Mouse (Mus musculus) midbrain, embryonic 11.5 days (tissue): ENCODE results near the gene Fbxl2. TPM values are rescaled to one million over a fixed set of nuclear protein-coding genes. Genes with fewer than 3 reads are reported as not detected.

Experiments
- ATAC-seq: fragments of 200-750 bp; cut with Nextera tagmentation; 2 replicates; pipeline ENCODE4 v1.8.0; 2017; ENCODE audit warnings: moderate TSS enrichment, moderate library complexity; ENCODE audit not compliant: low FRiP score
- DNase-seq: peaks from one replicate; pipeline ENCODE4 v3.0.0; 2015; ENCODE audit warnings: low spot score; ENCODE audit errors: missing footprints
- H3K27ac ChIP-seq: fragments of 300-500 bp; sonication (generic); 2 replicates; pipeline ENCODE4 v1.5.1; 2014; ENCODE audit warnings: low read depth, low read length
- H3K27me3 ChIP-seq: fragments of 300-500 bp; sonication (generic); 2 replicates; pipeline ENCODE4 v1.6.1; 2014; ENCODE audit warnings: mild to moderate bottlenecking, low read length, moderate library complexity, mixed read lengths; ENCODE audit not compliant: control insufficient read depth, insufficient read depth
- H3K36me3 ChIP-seq: fragments of 300-500 bp; sonication (generic); 2 replicates; pipeline ENCODE4 v1.6.1; 2014; ENCODE audit warnings: mild to moderate bottlenecking, low read length, moderate library complexity, mixed read lengths; ENCODE audit not compliant: control insufficient read depth, insufficient read depth
- H3K4me1 ChIP-seq: fragments of 300-500 bp; sonication (generic); 2 replicates; pipeline ENCODE4 v1.6.1; 2014; ENCODE audit warnings: low read length; ENCODE audit not compliant: control insufficient read depth, insufficient read depth
- H3K4me2 ChIP-seq: fragments of 300-500 bp; sonication (generic); 2 replicates; pipeline ENCODE4 v1.6.1; 2014; ENCODE audit warnings: mild to moderate bottlenecking, moderate library complexity
- H3K4me3 ChIP-seq: fragments of 300-500 bp; sonication (generic); 2 replicates; pipeline ENCODE4 v1.5.1; 2014; ENCODE audit warnings: low read depth, low read length
- H3K9ac ChIP-seq: fragments of 300-500 bp; sonication (generic); 2 replicates; pipeline ENCODE4 v1.6.1; 2014; ENCODE audit warnings: low read length
- H3K9me3 ChIP-seq: fragments of 300-500 bp; sonication (generic); 2 replicates; pipeline ENCODE4 v1.6.1; 2016; ENCODE audit warnings: low read length; ENCODE audit not compliant: control insufficient read depth
- WGBS: fragments of 180-500 bp; shearing (Covaris S2); extraction: QIAGEN DNeasy Blood & Tissue Kit; methylation state at CpG from one replicate; pipeline ENCODE4 v1.1.7; 2014; 5-methylcytosine and 5-hydroxymethylcytosine counted together
- polyA plus RNA-seq: library from polyadenylated mRNA; unstranded; fragments of >200 nt; fragmentation: Nextera tagmentation; extraction: Ambion mirVana; gene quantifications from 2 replicates; pipeline ENCODE4 v1.2.1, GENCODE M21; 2014

Fbxl2 gene
- polyA plus RNA-seq, 1 experiment from 2014 or later: 7.9 TPM

GRCm38 (mm10) chr9:113981099-113981880 lies 64.7 kb downstream of the Fbxl2 start:
- Histone ChIP-seq H3K4me2 (no peak overlapping the region), H3K9me3 (no peaks in the 10 kb centered on the region), H3K4me3 (no peak overlapping the region), H3K9ac (no peak overlapping the region), H3K27ac (no peak overlapping the region), H3K4me1 (no peaks in the 10 kb centered on the region), H3K36me3 (no peaks in the 10 kb centered on the region; the same call in none of the 2 replicates), H3K27me3 (no peaks in the 10 kb centered on the region)
- 77% methylated on average over 16 of the region's 16 CpGs for WGBS
- ATAC-seq (peak; percentile 65; the same call in 1 of the 2 replicates), DNase-seq (no peak)

GRCm38 (mm10) chr9:113979356-113979755 lies 66.6 kb downstream of the Fbxl2 start:
- ATAC-seq: no peak
- no peak for DNase-seq
- H3K4me3 ChIP-seq: no peak overlapping the region
- peaks cover 4% of the 10 kb centered on the region for H3K36me3 ChIP-seq
- H3K27ac ChIP-seq: no peak overlapping the region
- H3K4me2 ChIP-seq: no peak overlapping the region
- WGBS: 95% methylated on average over 13 of the region's 13 CpGs
- no peaks in the 10 kb centered on the region for H3K9me3 ChIP-seq
- no peaks in the 10 kb centered on the region for H3K27me3 ChIP-seq
- H3K4me1 ChIP-seq: no peaks in the 10 kb centered on the region
- no peak overlapping the region for H3K9ac ChIP-seq

GRCm38 (mm10) chr9:113978656-113979055 lies 67.3 kb downstream of the Fbxl2 start:
- Histone ChIP-seq H3K4me3 (no peak overlapping the region), H3K36me3 (peaks cover 5% of the 10 kb centered on the region), H3K9me3 (no peaks in the 10 kb centered on the region), H3K9ac (no peak overlapping the region), H3K27me3 (no peaks in the 10 kb centered on the region), H3K4me1 (no peaks in the 10 kb centered on the region), H3K27ac (no peak overlapping the region), H3K4me2 (no peak overlapping the region)
- no peak for ATAC-seq
- 87% methylated on average over 7 of the region's 7 CpGs for WGBS
- DNase-seq: no peak

- Histone ChIP-seq H3K27me3 (no peaks in the 10 kb centered on the region), H3K36me3 (peaks cover 6% of the 10 kb centered on the region), H3K9ac (no peak overlapping the region), H3K27ac (no peak overlapping the region), H3K4me3 (no peak overlapping the region), H3K4me1 (no peaks in the 10 kb centered on the region), H3K9me3 (no peaks in the 10 kb centered on the region), H3K4me2 (no peak overlapping the region)
- no peak for DNase-seq
- ATAC-seq: no peak
- 85% methylated on average over 11 of the region's 11 CpGs for WGBS
These were observed 68.7 kb downstream of the Fbxl2 start for GRCm38 (mm10) chr9:113977225-113977840.

- DNase-seq (no peak), ATAC-seq (no peak)
- WGBS: 96% methylated on average over 10 of the region's 10 CpGs
- Histone ChIP-seq H3K27me3 (no peaks in the 10 kb centered on the region), H3K9ac (no peak overlapping the region), H3K4me2 (no peak overlapping the region), H3K4me3 (no peak overlapping the region), H3K27ac (no peak overlapping the region), H3K9me3 (no peaks in the 10 kb centered on the region), H3K4me1 (no peaks in the 10 kb centered on the region), H3K36me3 (peaks cover 6% of the 10 kb centered on the region)
These were observed 69.7 kb downstream of the Fbxl2 start for GRCm38 (mm10) chr9:113976264-113976663.

GRCm38 (mm10) chr9:113975442-113975841 lies 70.5 kb downstream of the Fbxl2 start:
- H3K4me2 ChIP-seq: no peak overlapping the region
- H3K27me3 ChIP-seq: no peaks in the 10 kb centered on the region
- H3K9me3 ChIP-seq: no peaks in the 10 kb centered on the region
- no peak for ATAC-seq
- H3K36me3 ChIP-seq: peaks cover 10% of the 10 kb centered on the region
- WGBS: 86% methylated on average over 7 of the region's 7 CpGs
- H3K4me3 ChIP-seq: no peak overlapping the region
- DNase-seq: no peak
- no peak overlapping the region for H3K27ac ChIP-seq
- no peaks in the 10 kb centered on the region for H3K4me1 ChIP-seq
- H3K9ac ChIP-seq: no peak overlapping the region

GRCm38 (mm10) chr9:113974945-113975344 lies 71.0 kb downstream of the Fbxl2 start:
- H3K4me1 ChIP-seq: no peaks in the 10 kb centered on the region
- H3K27ac ChIP-seq: no peak overlapping the region
- H3K4me3 ChIP-seq: no peak overlapping the region
- 88% methylated on average over 4 of the region's 4 CpGs for WGBS
- H3K9me3 ChIP-seq: no peaks in the 10 kb centered on the region
- no peak for ATAC-seq
- H3K36me3 ChIP-seq: peaks cover 10% of the 10 kb centered on the region
- no peak for DNase-seq
- H3K4me2 ChIP-seq: no peak overlapping the region
- H3K27me3 ChIP-seq: no peaks in the 10 kb centered on the region
- no peak overlapping the region for H3K9ac ChIP-seq

GRCm38 (mm10) chr9:113973857-113974256 lies 72.1 kb downstream of the Fbxl2 start:
- H3K27ac ChIP-seq: no peak overlapping the region
- no peak overlapping the region for H3K9ac ChIP-seq
- DNase-seq (no peak), ATAC-seq (no peak)
- 68% methylated on average over 4 of the region's 4 CpGs for WGBS
- peaks cover 14% of the 10 kb centered on the region for H3K36me3 ChIP-seq
- no peak overlapping the region for H3K4me2 ChIP-seq
- no peaks in the 10 kb centered on the region for H3K4me1 ChIP-seq
- H3K27me3 ChIP-seq: no peaks in the 10 kb centered on the region
- H3K9me3 ChIP-seq: no peaks in the 10 kb centered on the region
- H3K4me3 ChIP-seq: no peak overlapping the region

GRCm38 (mm10) chr9:113971615-113972014 lies 74.4 kb downstream of the Fbxl2 start:
- no peak for ATAC-seq
- WGBS: 85% methylated on average over 8 of the region's 8 CpGs
- no peaks in the 10 kb centered on the region for H3K27me3 ChIP-seq
- no peaks in the 10 kb centered on the region for H3K4me1 ChIP-seq
- H3K4me3 ChIP-seq: no peak overlapping the region
- peaks cover 20% of the 10 kb centered on the region for H3K36me3 ChIP-seq
- H3K9me3 ChIP-seq: no peaks in the 10 kb centered on the region
- no peak overlapping the region for H3K4me2 ChIP-seq
- no peak overlapping the region for H3K27ac ChIP-seq
- H3K9ac ChIP-seq: no peak overlapping the region
- DNase-seq: no peak
